Mouse (Mus musculus) mouse embryonic stem cell (cell line): ENCODE results near the gene Maml3.

Source experiments
- in situ Hi-C, 2 experiments: fragments of 300-500 bp; cut with MboI; formaldehyde crosslinking; loops; 1 replicate in 1 of 2; 3 replicates in 1 of 2; pipeline ENCODE4 v1.14.3; 2019 to 2020; ENCODE audit warnings: low sequenced_read_pairs in 2 of 2, low pct_unique_long_range_greater_than_20kb in 1 of 2, mixed read lengths in 1 of 2; ENCODE audit not compliant: unreplicated experiment in 1 of 2

Maml3 gene

GRCm38 (mm10) chr3:51977654-51978352 lies 127.1 kb downstream of the Maml3 start:
- in situ Hi-C loops, result no loop called here

- in situ Hi-C loops, result no loop called here
Measured at GRCm38 (mm10) chr3:51974601-51975000, 130.3 kb downstream of the Maml3 start.

- in situ Hi-C loops, result no loop called here
Measured at GRCm38 (mm10) chr3:51974153-51974552, 130.7 kb downstream of the Maml3 start.

DNA sequence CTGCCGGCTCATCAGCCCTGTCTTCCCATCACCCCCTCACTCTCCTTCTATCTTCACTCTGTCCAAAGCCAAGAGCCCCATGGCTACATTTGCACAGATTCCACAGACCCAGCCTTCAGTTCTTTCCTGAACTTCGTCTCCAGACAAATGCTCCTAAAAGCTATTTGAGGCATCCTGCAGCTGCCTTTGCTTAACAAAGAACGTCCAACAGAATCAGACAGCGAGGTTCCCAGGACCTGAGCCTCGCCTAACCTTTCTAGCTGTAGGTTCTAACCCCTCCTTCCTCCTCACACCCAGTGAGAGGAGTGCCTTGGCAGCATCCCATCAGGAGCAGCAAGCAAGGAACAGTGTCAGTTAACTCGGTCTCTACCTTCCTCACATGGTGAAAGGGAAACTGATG lies 132.3 kb downstream of the Maml3 start:
- in situ Hi-C loops, result no loop called here

DNA sequence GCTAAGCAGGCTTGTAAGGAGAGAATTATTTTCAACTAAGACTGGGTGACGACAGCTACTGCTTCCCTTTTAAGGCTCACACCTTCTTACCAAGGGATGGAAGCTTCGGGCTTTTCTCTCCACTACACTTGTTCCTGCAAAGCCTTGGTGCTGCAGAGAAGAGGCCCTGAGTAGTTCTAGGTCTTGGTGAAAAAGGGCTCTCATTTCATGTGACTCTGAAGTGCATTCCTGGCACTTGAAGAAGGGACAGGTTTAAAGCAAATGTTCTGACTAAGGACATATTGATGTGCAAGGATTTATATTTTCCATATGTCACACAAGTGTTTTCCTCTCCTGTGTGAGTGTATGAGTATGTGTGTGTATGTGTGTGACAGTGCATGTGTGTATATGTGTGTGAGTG lies 134.4 kb downstream of the Maml3 start:
- in situ Hi-C loops, result no loop called here

GRCm38 (mm10) chr3:51969451-51969850 lies 135.4 kb downstream of the Maml3 start:
- in situ Hi-C loops, result no loop called here

GRCm38 (mm10) chr3:51965841-51966240 lies 139.0 kb downstream of the Maml3 start:
- in situ Hi-C loops, result no loop called here

GRCm38 (mm10) chr3:51965436-51965835 lies 139.4 kb downstream of the Maml3 start:
- in situ Hi-C loops, result no loop called here

DNA sequence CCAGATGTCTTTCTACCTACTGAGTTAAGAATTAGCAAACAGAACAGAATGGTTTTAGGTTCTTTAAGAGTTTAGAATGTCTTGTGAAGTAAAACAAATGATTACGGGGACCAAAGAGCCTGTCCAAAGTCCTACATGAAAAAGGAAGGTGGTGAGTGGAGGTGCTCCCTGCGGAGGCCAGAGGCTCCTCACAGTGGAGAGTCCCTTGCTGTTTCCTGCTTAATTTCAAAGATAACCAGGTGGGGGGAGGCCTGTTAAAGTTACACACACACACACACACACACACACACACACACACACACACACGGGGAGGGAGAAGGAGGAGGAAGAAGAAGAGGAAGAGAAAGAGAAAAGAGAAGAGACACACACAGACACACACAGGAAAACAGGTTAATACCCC lies 139.9 kb downstream of the Maml3 start:
- in situ Hi-C loops, result no loop called here

DNA sequence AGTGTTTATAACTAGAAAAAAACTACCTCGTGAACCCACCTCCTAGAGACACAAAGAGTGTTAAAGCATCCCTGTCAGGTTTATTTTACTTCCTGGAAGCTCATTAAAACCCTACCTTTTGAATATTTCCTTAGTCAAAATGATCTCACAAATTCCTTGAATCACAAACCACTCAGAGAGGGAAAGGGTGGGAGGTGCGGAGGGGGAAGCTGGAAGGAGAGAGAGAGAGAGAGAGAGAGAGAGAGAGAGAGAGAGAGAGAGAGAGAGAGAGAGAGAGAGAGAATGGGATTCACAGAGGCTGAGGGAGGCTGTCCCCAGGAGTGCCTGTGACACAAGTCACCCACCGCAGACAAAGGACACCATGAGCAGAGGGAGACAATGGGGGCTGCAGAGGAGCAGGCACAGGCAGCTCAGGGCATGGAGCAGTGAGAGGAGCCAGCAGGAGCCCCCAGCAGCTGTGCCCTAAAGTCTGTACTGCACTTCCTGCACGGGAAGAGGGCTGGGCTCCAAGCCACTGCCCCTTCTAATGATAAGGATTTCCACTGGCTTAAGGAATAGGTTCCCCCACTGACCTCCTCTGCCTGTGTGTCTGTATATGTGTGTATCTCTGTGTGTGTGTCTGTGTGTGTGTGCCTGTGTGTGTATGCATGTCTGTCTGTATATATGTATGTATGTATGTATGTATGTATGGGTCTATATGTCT lies 140.8 kb downstream of the Maml3 start:
- in situ Hi-C loops, result no loop called here

GRCm38 (mm10) chr3:51963151-51963791 lies 141.6 kb downstream of the Maml3 start:
- in situ Hi-C loops, result no loop called here

- in situ Hi-C loops, result no loop called here
Measured at GRCm38 (mm10) chr3:51958751-51959150, 146.1 kb downstream of the Maml3 start.

- in situ Hi-C loops, result no loop called here
Measured at GRCm38 (mm10) chr3:51954441-51954840, 150.4 kb downstream of the Maml3 start.

DNA sequence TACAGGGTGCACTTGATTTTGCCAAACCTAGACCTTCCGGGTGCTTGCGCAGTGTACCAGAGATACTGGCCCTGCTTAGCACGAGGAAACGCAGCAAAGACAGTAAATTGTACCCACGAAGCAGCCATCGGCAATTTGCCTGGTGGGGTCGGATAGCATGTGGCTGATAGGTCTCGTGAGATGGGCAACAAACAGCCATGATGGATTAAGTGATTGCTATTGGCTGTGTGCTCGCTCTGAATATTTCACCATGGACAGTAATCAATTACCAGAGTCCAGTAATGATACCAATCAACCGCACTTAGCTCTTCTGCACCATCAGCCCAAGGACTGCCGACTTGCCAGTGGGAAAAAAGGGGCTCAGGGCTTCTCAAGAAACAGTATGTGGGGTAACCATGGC lies 150.9 kb downstream of the Maml3 start:
- in situ Hi-C loops, result no loop called here

DNA sequence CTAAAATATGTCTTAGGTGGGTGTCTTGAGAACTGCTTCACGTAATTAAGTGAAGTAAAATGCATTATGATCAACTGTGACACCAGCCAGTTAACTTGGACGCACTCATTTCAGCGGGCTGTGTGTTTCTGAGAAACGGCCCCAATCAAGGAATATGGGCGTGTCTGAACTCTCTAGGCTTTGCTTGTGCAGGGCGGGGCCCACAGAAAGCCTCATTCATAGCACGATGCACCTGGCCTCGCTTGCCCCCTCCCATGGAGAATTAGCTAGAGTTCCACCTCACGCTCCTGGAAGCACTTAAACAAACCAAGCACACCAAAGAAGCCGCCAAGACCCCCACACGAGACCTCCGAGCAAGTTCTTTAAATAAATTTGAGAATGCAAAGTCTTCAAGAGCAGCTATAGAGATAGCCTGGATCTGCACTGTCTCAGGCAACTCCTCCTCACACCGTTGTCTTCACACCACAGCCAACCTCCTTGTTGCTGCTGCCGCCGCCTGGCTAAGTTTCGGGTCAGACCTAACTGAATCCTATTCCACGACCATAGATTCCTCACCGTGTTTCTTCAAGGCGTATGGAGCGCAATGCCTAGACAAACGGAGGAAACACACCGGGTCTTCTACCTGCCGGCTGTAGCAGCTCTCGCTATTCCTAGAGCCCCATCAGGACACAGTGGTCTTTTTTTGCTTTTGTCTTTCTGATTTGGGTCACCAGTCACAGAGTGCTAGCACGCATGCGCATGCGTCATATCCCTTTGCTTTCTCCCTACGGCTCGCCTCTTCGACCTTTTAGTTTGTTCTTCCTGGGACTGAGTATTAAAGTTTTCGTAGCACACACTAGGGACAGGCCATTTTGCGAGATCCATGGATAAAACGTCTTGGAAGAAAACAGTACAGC lies 151.9 kb downstream of the Maml3 start:
- in situ Hi-C loops, result no loop called here

DNA sequence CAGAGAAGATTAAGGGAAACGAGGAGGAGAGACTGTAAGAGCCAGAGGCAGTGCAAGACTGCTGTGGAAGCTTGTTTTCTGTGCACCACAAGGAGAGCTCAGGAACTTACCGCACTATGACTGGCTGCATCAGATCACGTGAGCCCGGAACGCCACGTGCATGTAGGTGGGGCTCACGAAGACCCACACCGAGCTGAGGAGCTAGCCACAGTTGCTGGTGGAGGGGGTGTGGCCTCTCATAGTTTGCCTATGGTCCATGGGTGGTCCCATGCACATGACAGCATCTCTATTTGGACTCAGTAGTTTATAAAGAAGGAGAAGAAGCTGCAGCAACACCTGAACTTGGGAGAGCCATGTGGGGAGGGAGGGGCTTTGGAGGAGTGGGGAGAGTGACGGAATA lies 152.6 kb downstream of the Maml3 start:
- in situ Hi-C loops, result no loop called here

DNA sequence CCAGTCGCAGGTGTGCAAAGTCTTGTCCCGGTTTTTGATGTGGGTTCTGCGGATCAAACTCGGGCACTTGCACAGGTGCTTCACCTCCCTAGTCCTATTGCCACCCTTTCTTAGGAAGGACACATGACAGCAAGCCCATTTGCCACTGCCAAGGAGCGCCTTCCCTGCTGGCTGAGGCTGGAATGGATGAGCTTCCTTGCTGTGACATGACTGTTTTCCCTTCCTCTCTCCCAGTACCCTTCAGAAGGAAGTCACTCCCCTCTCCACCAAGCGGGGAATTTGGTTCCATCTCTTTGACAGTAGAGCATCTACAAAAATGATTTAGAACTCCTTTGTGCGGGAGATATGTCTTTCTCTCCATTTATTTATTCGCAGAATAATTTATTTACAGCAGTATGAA lies 155.2 kb downstream of the Maml3 start:
- in situ Hi-C loops, result no loop called here

- in situ Hi-C loops, result no loop called here
Measured at GRCm38 (mm10) chr3:51947168-51947567, 157.7 kb downstream of the Maml3 start.

- in situ Hi-C loops, result no loop called here
Measured at GRCm38 (mm10) chr3:51943642-51944041, 161.2 kb downstream of the Maml3 start.
